Mouse (Mus musculus) testis, postnatal 14 days (tissue): Measurements from ENCODE around the gene Hoxb8.

Experiments
- DNase-seq: peaks from one replicate; pipeline ENCODE4 v3.0.0; 2021; ENCODE audit warnings: low spot score

Hoxb8 gene

GRCm38 (mm10) chr11:96300354-96301063, 18.8 kb downstream of the Hoxb8 start:
- DNase-seq = no peak

GRCm38 (mm10) chr11:96301064-96301431, 19.3 kb downstream of the Hoxb8 start:
- no peak for DNase-seq

- peak; percentile 56 for DNase-seq
Measured at GRCm38 (mm10) chr11:96301837-96302236, 20.1 kb downstream of the Hoxb8 start.

GRCm38 (mm10) chr11:96302381-96303150, 20.9 kb downstream of the Hoxb8 start:
- no peak for DNase-seq

GRCm38 (mm10) chr11:96303151-96304099, 21.7 kb downstream of the Hoxb8 start, which contains the start of gene Hoxb5:
Gene Hoxb5 (plus strand): TSS chr11:96303336.
- peak; percentile 69 for DNase-seq

GRCm38 (mm10) chr11:96304381-96305195, 22.9 kb downstream of the Hoxb8 start:
- DNase-seq = no peak

GRCm38 (mm10) chr11:96305505-96306182, 23.9 kb downstream of the Hoxb8 start:
- DNase-seq = no peak

- DNase-seq = no peak
Measured at GRCm38 (mm10) chr11:96306183-96306907, 24.6 kb downstream of the Hoxb8 start.

GRCm38 (mm10) chr11:96306908-96307269, 25.2 kb downstream of the Hoxb8 start:
- DNase-seq = no peak

GRCm38 (mm10) chr11:96308763-96309162, 27.1 kb downstream of the Hoxb8 start:
- no peak for DNase-seq

- DNase-seq = no peak
Measured at GRCm38 (mm10) chr11:96309288-96309687, 27.6 kb downstream of the Hoxb8 start.

- no peak for DNase-seq
Measured at GRCm38 (mm10) chr11:96310183-96310938, 28.7 kb downstream of the Hoxb8 start.

- DNase-seq = no peak
Measured at GRCm38 (mm10) chr11:96311097-96311496, 29.4 kb downstream of the Hoxb8 start.

- DNase-seq = no peak
Measured at GRCm38 (mm10) chr11:96311520-96312417, 30.1 kb downstream of the Hoxb8 start.

- DNase-seq = no peak
Measured at GRCm38 (mm10) chr11:96313134-96313533, 31.4 kb downstream of the Hoxb8 start.

- DNase-seq = no peak
Measured at GRCm38 (mm10) chr11:96313806-96314428, 32.2 kb downstream of the Hoxb8 start.

- DNase-seq = no peak
Measured at GRCm38 (mm10) chr11:96314671-96315343, 33.1 kb downstream of the Hoxb8 start.
